Mouse (Mus musculus) embryo, embryonic 11.5 days (tissue): Measurements from ENCODE around the gene Trpv4.

ENCODE experiments used
- DNase-seq: peaks from one replicate; pipeline ENCODE4 v3.0.0-alpha.2; 2012; ENCODE audit warnings: low read depth, low spot score

The Trpv4 gene

DNA sequence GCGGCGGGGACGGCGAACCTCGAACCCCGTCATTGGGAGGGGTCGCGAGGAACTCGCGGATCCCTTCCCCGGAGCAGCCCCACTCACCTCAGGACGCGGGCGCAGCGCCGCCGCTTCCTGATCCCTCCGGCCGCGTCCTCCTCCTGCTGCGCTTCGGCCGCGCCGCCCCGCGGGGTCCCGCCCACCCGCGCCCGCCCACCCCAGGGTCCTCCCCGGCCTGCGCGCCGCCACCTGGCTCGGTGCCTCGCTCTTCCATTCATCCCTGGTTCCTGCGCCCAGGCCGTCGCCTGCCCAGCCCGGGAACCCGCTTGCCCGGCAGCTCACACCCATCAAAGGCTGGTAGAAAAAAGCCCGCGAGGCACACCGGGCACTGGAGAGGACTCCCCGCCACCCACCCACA, at the start of gene Trpv4:
TSS of gene Trpv4 (minus strand) at position 167 of the 400 bp plus-strand sequence.
- DNase-seq: no peak

DNA sequence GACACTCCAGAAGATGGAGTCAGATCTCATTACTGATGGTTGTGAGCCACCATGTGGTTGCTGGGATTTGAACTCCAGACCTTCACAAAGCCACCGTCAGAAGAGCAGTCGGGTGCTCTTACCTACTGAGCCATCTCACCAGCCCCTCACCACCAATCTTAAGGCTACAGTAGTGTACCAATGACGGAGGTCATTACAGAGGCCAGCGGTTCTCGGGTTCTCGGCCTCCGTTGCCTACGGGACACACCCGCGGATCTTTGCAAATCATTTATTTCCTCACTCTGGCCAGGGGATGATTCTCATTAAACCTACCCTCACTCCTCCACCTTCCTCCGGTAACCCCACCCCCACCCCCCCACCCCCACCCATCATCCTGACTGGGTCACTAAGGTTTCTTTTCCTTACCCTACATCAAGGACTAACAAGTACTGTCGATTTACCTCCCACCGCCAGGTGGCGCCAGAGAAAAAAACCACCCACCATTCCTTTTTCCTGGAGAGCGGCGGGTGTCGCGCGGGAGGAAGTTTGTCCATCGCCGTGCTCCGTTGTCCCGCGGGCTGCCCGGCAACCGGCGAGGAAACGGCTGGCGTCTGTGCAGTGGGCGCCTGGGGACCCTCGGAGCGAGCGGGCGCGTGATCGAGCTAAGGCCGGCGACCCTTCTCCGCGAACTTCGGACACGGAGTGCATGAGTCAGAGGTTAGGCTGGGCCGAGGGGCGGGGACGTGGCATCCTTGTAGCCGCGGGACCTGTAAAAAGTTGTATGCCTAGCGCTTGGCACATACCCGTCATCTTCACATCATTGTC, 49.2 kb upstream of the Trpv4 start, which contains the start of gene Tchp:
TSS of gene Tchp (plus strand) at position 496 of the 804 bp plus-strand sequence.
- DNase-seq: peak; percentile 93

DNA sequence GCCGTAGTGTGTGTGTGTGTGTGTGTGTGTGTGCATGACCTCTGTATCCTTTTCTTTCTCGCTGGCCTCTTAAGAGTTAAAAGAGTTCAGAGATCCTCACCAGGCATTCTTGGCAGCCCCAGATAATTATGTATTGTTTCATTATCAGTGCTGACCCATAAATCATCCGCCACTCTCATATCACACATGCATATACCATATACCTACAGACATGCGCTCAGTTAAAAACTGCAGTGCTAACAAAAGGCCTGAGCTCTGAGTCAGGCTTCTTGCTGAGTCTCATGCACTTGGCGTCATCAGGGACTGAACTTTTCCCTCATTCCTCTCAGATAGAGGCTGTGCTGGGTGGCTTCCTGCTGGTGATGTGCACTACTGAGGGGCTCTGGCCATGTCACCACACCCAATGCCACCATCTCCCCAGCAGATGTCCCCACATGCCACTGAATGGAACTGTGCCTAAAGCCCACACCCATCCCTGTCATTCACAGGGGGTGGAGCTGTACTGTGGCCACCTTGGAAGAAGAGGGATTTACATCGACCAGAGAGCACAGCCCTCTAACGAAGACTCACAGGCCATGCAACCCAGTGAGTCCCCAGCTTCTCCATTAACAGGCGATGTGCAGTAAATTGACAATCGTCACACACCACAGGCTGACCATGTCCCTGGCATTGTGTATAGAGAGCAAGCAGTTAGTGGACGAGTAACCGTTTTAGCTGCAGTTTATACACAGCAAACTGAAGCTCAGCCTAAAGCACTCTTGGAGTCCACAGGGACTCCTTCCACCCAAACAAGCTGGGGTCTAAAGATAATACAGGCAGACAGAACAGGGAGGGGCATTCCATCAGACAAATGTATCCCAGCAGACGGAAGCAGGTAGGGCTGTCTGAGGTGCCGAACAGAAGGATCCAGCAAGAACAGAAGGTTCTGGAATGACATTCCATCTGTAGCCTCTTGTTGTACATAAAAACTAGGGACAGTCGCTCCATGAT, 44.5 kb upstream of the Trpv4 start:
- DNase-seq: no peak

DNA sequence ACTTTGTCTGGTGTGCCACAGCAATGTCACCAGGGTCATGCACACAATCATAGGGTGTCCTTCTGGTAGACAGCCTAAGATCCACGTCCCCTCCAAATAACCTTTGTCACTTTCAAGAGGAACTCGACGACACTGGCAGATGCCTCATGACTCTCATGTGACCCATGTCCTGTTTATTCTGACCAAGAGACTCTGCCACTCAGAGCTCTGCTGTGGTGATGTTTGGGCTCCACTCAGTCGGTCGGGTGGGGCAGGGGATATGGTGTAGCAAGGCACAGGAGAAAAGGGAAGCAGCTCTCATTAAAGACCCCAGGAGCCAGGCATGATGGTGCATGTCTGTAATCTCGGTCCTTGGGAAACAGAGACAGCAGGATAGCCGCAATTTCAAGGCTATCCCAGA, 40.8 kb upstream of the Trpv4 start:
- DNase-seq: no peak

DNA sequence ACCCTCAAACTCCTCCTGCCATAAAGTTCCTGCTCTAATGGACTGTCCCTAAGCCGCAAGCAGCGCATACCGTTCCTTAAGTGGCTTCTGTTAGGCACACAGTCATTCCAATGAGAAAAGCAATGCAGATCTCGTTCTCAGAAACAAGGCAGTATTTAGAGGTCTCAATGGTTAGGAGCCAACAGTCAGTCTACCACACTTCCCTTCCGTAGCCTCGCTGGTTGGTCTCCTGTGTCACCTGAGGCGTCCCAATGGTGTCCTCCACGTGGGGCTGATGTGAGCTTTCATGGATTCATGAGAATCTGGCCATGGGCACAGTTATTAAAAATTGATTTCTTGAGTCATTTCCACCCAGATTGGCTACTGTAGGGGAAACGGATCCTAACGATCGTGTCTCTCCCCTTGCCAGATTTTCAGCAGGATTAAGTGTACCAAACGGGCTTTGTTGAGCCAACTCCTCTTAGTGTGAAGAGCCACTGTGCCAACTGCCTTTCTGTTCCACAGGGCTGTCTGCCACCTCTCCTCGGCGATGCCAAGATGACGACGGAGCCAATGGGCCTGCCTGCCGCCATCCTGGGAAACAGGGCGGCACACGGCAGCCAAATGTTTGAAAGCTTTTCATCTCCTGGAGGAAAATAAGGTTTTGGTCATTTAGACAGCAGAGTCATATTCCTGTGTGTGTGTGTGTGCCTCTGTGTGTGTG, 40.0 kb upstream of the Trpv4 start:
- DNase-seq: no peak

DNA sequence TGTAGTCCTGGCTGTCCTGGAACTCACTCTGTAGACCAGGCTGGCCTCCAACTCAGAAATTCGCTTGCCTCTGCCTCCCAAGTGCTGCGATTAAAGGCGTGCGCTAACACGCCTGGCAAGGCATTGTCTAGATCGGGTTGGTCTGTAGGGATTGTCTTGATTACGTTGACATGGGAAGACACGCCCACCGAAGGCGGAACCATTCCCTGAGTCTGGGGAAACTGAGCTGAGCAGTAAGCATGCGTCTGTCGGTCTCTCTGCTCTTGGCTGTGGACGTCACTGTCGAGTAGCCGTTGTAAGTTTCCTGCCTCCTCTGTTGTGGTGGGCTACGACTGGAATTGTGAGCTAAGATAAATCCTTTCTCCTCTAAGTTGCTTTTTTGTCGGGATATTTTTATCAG, 38.7 kb upstream of the Trpv4 start:
- no peak for DNase-seq

DNA sequence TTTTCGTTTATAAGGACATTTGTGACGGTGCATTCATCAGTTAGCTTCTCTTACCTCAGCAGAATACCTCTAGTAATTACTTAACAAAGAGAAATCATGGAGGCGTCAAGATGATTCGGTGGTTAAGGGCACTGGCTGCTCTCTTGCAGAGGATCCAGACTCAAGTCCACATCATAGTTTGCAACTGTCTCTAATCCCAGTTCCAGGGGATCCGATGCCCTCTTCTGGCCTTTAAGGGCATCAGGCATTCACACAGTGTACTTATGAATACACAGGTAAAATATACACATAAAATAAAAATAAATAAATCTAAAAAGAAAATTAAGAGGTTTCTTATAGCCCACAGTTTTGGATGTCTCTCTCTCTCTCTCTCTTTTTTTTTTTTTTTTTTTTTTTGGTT, 37.6 kb upstream of the Trpv4 start:
- no peak for DNase-seq

DNA sequence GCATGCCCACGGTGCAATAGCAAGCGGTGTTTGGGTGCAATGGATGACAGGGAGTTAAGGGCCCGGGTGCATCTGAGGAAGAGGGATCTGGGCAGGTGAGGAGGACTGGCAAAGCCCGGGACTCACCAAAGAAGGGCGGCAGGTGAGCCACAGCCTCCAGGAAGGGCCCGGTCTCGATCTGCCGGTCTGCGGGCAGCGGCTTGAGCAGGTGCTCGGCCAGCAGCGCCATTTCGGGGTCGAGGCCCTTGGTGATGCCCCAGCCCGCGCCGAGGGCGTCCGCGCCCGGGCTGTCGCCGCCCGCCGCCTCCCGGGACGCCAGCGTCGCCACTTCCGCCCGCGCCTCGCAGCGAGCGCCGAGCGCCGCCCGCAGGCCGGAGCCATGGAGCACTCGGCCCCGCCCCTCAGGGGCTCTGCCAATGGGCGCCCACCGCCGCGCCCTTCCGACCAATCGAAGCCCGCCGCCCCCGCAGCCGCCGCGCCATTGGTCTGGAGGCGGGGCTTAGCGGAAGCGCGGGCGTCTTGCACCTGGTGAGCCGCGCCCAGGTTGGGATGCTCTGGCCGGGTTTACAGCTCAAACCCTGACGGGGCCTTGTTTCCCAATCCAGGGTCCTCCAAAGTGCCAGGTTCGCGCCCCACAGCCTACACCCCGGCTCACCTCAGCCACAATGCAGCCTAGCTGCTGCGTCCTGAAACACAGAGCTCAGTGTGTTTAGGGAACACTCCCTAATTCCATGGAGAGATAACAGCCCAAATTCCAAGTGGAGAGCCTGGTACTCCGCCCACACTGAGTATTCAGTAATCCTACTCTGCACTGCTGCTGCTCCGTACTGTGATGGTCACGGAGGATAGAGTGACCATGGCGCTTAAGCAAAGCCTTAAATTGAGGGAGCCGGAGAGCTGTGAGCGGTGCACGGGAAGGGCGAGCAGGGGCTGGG, 32.7 kb upstream of the Trpv4 start, which contains the start of gene Gltp:
TSS of gene Gltp (minus strand) at position 352 of the 935 bp plus-strand sequence.
- peak; percentile 84 for DNase-seq

DNA sequence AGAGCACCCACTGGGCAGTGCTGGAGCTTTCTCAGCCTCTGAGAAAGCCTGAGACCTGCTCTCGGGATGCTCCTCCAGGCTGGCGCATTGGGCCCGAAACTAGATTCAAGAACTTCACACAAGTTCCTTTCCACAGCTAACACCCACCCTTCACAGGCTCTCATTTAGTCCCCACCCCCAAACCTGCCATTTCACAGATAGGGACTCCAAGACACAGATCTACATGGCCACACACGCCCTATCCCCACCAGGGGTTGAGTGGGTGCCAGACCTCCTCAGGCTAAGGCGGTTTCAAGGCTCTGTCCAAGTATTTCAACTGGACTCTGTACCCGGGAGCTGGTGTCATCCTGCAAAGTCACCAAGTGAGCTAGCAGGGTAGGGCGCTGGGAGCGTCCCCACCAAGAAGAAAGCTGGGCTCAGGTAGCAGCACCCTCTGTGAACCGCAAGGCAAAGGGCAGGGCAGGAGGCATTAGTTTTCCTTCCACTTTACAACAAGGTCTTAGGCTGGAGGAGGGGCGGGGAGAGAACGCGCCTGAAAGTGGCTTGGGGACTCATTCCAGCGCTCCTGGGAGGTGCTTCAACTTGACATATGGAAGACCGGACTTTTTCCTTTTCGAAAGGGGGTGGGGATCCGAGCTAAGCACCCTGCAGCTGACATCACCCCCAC, 31.6 kb upstream of the Trpv4 start:
- no peak for DNase-seq

DNA sequence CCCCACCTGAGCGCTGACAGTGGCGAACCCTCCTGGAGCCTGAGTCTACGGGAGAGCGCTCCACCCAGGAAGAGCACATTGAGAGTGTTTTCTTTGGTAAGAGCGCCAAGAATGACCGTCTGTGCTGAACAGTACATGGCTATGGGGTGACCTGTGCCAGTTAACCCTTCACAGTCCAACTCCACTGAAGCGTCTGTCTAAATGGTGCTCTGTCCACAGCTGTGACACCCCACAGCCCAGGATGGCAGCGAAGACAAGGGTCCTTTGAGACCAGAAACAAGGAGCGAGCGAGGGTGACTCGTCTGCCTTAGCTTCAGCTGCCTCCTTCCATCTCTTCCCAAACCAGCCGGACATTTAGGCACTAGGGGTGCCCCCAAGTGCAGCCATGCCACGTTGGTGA, 30.5 kb upstream of the Trpv4 start:
- DNase-seq: no peak

DNA sequence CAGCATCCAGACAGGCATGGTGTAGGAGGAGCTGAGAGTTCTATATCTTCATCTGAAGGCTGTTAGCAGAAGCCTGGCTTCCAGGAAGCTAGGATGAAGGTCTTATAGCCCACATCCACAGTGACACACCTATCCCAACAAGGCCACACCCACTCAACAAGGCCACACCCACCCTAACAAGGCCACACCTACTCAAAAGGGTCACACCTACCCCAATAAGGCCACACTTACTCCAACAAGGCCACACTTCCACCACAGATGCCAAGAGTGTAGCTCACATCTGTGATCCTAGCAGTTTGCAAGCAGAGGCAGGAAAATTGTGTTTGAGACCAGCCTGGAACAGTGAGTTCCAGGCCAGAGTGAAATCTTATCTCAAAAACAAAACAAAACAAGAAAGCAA, 29.7 kb upstream of the Trpv4 start:
- DNase-seq: no peak

DNA sequence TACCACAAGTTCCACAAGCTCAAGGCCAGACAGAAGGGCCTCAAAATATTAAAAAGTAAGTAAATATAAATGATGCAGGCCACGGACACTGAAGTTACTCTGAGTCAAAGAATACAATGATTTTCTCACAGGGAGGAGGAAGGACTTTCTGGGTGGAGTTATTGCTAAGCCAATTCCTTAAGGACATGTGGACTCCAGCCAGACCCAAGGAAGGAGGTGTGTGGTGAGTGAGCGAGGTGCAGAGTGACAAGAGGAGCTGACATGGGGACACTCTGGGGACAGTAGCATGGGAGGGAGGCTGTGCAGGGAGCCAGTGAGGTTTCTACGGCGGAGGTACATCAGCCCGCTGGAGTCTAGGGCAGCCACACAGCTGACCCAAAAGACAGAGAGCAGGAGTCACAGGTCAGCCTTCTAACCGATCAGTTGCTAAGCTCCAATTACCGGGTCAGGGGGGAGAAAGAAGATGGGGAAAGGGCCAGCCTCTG, 28.5 kb upstream of the Trpv4 start:
- no peak for DNase-seq

DNA sequence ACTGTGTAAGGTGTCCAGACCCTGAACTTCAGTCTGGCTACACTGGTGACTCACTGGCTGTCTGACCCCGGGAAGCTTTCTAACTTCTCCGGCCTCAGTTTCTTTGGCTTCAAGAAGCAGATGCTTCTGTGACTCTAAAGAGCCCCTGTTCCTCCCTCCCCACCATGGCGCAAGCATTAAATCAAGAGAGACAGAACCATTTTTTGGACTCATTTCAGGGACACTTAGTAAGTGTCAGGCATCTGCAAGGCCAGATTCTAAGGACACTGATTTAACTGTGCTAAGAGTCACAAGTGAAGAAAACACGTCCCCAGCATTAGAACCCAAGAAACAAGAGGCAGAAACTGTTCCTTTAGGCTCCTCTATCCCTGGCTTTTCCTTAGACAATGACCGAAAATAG, 27.8 kb upstream of the Trpv4 start:
- DNase-seq: no peak

DNA sequence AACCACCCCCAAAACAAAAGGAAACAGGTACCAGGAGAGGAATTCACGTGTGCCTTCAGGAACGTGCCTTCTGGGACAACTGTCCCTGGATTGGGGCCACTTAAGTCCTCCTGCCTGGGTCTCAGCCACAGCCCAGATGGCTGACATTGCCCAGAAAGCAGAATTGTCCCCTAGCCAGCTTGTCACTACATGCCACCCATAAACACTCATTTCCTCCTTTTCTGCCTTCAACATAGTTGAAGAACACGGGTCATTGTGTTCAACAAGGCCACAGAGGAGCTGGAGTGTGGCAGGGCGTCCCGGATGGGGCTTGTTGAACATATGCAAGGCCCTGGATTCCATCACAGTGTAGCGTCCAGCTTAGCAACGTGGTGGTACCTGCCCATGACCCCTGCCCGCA, 23.5 kb upstream of the Trpv4 start:
- DNase-seq: no peak

DNA sequence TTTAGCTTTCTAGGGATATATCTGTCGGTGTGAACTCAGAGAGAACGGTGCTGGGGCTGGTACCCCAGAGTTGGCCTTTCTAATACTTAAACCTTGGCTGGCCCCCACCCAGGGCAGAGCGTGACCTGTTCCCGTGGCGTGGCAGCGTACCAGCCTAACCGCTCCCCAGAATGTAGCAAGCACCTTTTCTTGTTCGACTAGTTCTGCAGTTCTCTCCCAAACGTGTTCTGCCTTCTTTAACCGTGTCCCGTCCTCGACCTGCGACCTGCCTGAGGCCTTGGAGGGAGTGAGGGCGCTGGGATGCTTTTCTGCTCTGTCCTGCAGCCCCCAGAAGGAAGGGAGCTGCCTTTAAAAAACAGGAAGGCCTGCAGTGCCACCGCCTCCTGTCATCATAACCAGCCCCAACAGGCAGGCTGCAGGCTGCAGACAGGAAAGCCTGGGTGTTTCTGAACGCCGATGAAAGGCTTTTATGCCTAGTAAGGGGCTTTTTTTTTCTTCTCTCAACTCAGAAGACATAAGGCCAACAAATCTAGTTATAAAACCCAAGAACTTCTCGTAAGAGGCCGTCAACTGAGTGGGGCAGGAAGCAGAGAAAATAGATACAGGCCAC, 22.6 kb upstream of the Trpv4 start:
- DNase-seq: no peak

DNA sequence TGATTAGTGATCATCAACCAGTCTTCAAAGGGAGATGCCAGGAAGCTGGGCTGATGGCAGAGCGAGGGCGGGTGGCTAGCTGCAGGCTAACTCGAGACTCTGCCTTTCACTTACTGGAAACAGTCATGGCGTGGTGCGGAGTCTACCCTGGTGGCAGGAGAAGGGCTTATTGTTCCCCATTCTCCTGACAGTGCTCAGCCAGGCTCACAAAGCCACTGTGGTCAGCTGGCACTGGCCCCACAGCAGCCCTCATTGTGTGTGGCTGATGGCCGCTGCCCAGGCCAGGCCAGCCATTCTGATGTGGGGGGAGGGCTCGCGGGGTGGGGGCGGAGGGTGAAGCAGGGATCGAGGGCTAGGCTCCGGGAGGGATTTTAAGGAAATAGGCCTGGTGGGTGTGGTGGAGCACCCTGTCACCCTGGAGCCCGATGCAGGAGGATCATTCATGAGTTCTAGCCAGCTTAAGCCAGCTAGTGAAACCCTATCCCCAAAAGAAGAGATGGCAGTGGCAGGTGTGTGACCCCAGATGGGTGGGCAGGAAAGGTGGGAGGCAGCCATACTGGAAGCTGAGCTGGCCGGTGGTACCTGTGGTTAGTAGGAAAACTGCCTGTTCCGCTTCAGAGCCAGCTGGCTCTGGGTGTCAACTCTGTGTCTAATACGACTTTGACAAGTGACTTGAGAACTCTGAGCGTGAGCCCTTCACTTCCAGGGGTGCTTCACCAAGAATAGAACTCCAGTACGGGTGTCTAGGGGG, 21.8 kb upstream of the Trpv4 start:
- DNase-seq: no peak

DNA sequence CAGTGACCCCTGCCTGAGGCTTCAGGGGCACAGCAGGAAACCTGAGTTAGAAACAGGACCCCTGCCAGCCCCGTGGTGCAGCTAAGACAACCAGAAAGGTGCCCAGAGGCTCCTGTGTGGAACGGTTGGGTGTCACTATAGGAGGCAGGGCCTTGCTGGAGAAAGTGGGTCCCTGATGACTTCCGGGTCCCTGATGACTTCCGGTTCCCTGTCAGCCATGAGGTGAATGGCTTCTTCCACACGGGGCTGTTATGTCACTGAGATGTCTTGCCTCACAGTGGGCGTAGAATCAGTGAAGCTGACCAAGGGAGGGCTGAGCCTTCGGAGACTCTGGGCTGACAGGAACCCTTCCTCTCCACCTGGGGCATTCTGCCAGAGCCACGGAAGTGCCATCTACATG, 16.4 kb upstream of the Trpv4 start:
- no peak for DNase-seq

DNA sequence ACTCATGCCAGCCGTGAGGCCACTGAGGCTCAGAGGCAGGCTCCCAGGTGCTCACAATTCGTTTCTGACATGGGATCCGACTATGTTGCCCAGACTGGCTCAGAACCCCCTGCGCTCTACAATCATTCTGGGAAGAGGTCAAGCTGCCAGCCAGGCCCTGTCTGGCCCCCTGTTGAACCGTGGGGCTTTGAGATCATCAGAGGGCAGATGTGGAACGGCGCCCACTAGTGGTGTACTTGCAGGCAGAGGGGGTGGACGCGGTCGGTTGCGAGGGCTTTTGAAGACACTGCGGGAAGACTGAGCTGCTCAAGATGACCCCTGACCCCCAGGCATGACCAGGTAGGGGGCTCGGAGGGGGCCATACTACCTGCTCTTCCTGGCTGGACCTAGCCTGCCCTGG, 14.9 kb upstream of the Trpv4 start:
- no peak for DNase-seq

DNA sequence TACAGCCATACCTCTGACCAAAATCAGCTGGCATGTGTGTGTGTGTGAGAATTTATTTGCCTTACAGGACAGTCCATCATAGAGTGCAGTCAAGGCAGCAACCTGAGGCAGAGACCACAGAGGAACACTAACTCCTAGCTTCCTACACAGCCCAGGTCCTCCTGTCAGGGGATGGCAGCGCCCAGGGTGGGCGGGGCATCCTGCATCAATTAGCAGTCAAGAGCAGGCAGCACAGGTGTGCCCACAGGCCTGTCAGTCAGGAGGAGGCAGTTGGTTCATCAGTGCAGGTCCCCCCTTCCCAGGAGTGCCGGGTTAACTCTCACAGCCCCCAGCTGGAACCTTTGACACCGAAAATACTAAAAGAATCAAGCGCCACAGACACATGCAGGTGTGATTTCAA, 10.8 kb upstream of the Trpv4 start:
- DNase-seq: no peak
